ENCODE assay signal across 9 mouse cellular contexts in the genomic region with DNA sequence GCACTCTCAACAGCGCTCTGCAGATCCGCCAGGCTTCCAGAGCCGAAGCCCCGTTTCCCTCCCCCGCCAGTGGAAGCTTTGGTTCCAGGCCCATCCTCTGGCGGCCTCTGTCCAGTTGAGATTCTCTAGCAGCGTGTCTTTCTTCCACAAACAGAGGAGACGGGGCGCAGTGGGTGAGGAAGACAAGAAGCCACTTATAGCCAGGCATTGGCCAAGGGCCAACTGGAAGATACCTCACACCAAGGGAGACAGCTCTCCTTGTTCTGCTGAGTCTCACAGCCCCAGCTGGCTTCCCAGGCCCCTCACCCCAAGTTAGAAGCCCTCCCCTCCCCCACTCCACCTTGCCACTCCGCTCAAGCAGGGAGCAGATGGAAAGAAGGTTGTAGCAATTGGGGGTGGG. TPM values are rescaled to one million over a fixed set of nuclear protein-coding genes. Genes with fewer than 3 reads are reported as not detected.
DNase-seq lines count a peak whose midpoint lies in the region; ATAC-seq and TF ChIP-seq lines count a peak whose summit lies in the region.
"Had no signal": no experiment of that assay in that cellular context is flagged by ENCODE, and none has a peak within 500 bp of the region (broad histone marks: within the 10 kb centered on the region; RNA-seq: fewer than 3 reads in every experiment).

No protein-coding gene starts in this region.

- H3K27me3 ChIP-seq in ES-Bruce4 (ENCODE audit: control insufficient read depth, insufficient read depth, low read length, poor library complexity, severe bottlenecking) = peaks cover 8% of the 10 kb centered on the region; the same call in 1 of the 2 replicates
- H3K27me3 ChIP-seq in hindbrain, embryonic 11.5 days (ENCODE audit: control insufficient read depth, insufficient read depth, low read length) = peaks cover 41% of the 10 kb centered on the region
- peaks cover 91% of the 10 kb centered on the region for H3K27me3 ChIP-seq in midbrain, embryonic 12.5 days
- H3K27me3 ChIP-seq in liver, embryonic 11.5 days (replicated peaks; ENCODE audit: control insufficient read depth, insufficient read depth, low read length) = peaks cover 46% of the 10 kb centered on the region

- H3K9me3 ChIP-seq in ES-Bruce4 (replicated peaks; ENCODE audit: control insufficient read depth, insufficient read depth, low read length, poor library complexity, severe bottlenecking) = no peaks in the 10 kb centered on the region
- H3K9me3 ChIP-seq in hindbrain, embryonic 11.5 days (ENCODE audit: control insufficient read depth, low read length) = no peaks in the 10 kb centered on the region
- no peaks in the 10 kb centered on the region for H3K9me3 ChIP-seq in midbrain, embryonic 12.5 days
- no peaks in the 10 kb centered on the region for H3K9me3 ChIP-seq in liver, embryonic 11.5 days (ENCODE audit: control insufficient read depth, low read length)

- peak overlapping the region; percentile 62 for H3K4me3 ChIP-seq in ES-Bruce4 (ENCODE audit: low read depth, low read length)
- no peak overlapping the region for H3K4me3 ChIP-seq in hindbrain, embryonic 11.5 days (ENCODE audit: low read depth, low read length)
- H3K4me3 ChIP-seq in midbrain, embryonic 12.5 days = peak overlapping the region; percentile 54; the same call in 1 of the 2 replicates
- no peak overlapping the region for H3K4me3 ChIP-seq in liver, embryonic 11.5 days (ENCODE audit: low read depth, low read length)
- H3K4me3 ChIP-seq: myocyte had no signal

- no peak overlapping the region for H3K9ac ChIP-seq in ES-Bruce4 (ENCODE audit: low read depth, poor library complexity, severe bottlenecking)
- H3K9ac ChIP-seq in hindbrain, embryonic 11.5 days (ENCODE audit: low read depth, low read length) = no peak overlapping the region; the same call in 1 of the 2 replicates
- no peak overlapping the region for H3K9ac ChIP-seq in midbrain, embryonic 12.5 days (replicated peaks)
- H3K9ac ChIP-seq in liver, embryonic 11.5 days (ENCODE audit: low read depth, low read length) = no peak overlapping the region

- WGBS in hindbrain, embryonic 11.5 days = 8% methylated on average over 9 of the region's 10 CpGs
- WGBS in midbrain, embryonic 12.5 days = 6% methylated on average over 10 of the region's 10 CpGs
- 10% methylated on average over 10 of the region's 10 CpGs for WGBS in liver, embryonic 11.5 days

- no peak for TF ChIP-seq CTCF in ES-Bruce4 (IDR thresholded peaks at IDR 0.05; ENCODE audit: low read depth, low read length)

- peak overlapping the region; percentile 89 for H3K4me2 ChIP-seq in hindbrain, embryonic 11.5 days (replicated peaks; ENCODE audit: low read depth, low read length)
- H3K4me2 ChIP-seq in midbrain, embryonic 12.5 days (replicated peaks) = peak overlapping the region; percentile 69
- H3K4me2 ChIP-seq in liver, embryonic 11.5 days = no peak overlapping the region

- peak; percentile 73 for DNase-seq in cerebellum, adult 9-10 months
- peak; percentile 51 for DNase-seq in hindbrain, embryonic 11.5 days (ENCODE audit: low spot score)
- no peak for DNase-seq in liver, embryonic 11.5 days (ENCODE audit: low spot score)
- DNase-seq in spleen, adult 18-20 months = no peak
- DNase-seq in ovary, postnatal 14 days (ENCODE audit: low spot score) = no peak
- no peak for DNase-seq in ovary, postnatal 36 days (ENCODE audit: low spot score)

- H3K36me3 ChIP-seq in ES-Bruce4 (ENCODE audit: control insufficient read depth, insufficient read depth, low read length, poor library complexity, severe bottlenecking) = no peaks in the 10 kb centered on the region
- no peaks in the 10 kb centered on the region for H3K36me3 ChIP-seq in hindbrain, embryonic 11.5 days (ENCODE audit: control insufficient read depth, insufficient read depth, low read length)
- H3K36me3 ChIP-seq in midbrain, embryonic 12.5 days = no peaks in the 10 kb centered on the region
- H3K36me3 ChIP-seq in liver, embryonic 11.5 days (ENCODE audit: control insufficient read depth, insufficient read depth, low read length) = no peaks in the 10 kb centered on the region

- no peak for TF ChIP-seq POLR2A in ES-Bruce4 (IDR thresholded peaks at IDR 0.05; ENCODE audit: insufficient read depth, low read length)

- H3K27ac ChIP-seq in ES-Bruce4 (ENCODE audit: insufficient read depth, low read length) = no peak overlapping the region
- no peak overlapping the region for H3K27ac ChIP-seq in hindbrain, embryonic 11.5 days (ENCODE audit: low read depth, low read length)
- peak overlapping the region; percentile 76 for H3K27ac ChIP-seq in midbrain, embryonic 12.5 days (replicated peaks)
- no peak overlapping the region for H3K27ac ChIP-seq in liver, embryonic 11.5 days (ENCODE audit: low read depth, low read length)

- no peaks in the 10 kb centered on the region for H3K4me1 ChIP-seq in ES-Bruce4 (ENCODE audit: control insufficient read depth, insufficient read depth, low read length)
- peaks cover 9% of the 10 kb centered on the region for H3K4me1 ChIP-seq in hindbrain, embryonic 11.5 days (replicated peaks; ENCODE audit: control insufficient read depth, insufficient read depth, low read length)
- peaks cover 31% of the 10 kb centered on the region for H3K4me1 ChIP-seq in midbrain, embryonic 12.5 days
- H3K4me1 ChIP-seq in liver, embryonic 11.5 days (replicated peaks; ENCODE audit: control insufficient read depth, insufficient read depth, low read length) = no peaks in the 10 kb centered on the region

- ATAC-seq in hindbrain, embryonic 11.5 days (ENCODE audit: low FRiP score) = 0 out of 2 replicates have a peak, but pooled peaks have one; percentile 10
- ATAC-seq in midbrain, embryonic 12.5 days (ENCODE audit: low FRiP score, low read depth) = no peak
- no peak for ATAC-seq in liver, embryonic 11.5 days (replicated peaks; ENCODE audit: low FRiP score)

- no peak for TF ChIP-seq EP300 in ES-Bruce4 (IDR thresholded peaks at IDR 0.05; ENCODE audit: insufficient read depth, low read depth, low read length)

RNA-seq across cellular contexts. Expression of a gene that starts 0.8 kb away (rescaled TPM):
- 0.16 TPM in 1 of 2 replicates, not detected in the other for polyA plus RNA-seq in ES-Bruce4 (2011; ENCODE audit: insufficient read depth, insufficient read length, low read depth, missing spikeins)
- polyA plus RNA-seq in hindbrain, embryonic 11.5 days (2014; fragmentation: Nextera tagmentation; extraction: Ambion mirVana) = 4.9 and 5.1 TPM in 2 replicates
- polyA plus RNA-seq in midbrain, embryonic 12.5 days (2016; fragmentation: Nextera tagmentation; extraction: Ambion mirVana) = 16.4 and 18.7 TPM in 2 replicates
- 0.08 TPM in 2 replicates for polyA plus RNA-seq in liver, embryonic 11.5 days (2014; fragmentation: Nextera tagmentation; extraction: Ambion mirVana)
- polyA plus RNA-seq: myocyte had no signal

Comparison
In these comparisons a context has a peak if more than half of its experiments do, and no peak if none do; other contexts are left out.
1. H3K4me3 ChIP-seq: peak in ES-Bruce4 (single experiment) and midbrain, embryonic 12.5 days (single experiment); none in hindbrain, embryonic 11.5 days (single experiment) and liver, embryonic 11.5 days (single experiment).
2. DNase-seq: peak in cerebellum, adult 9-10 months (single experiment) and hindbrain, embryonic 11.5 days (single experiment); none in liver, embryonic 11.5 days (single experiment), spleen, adult 18-20 months (0 of 2), ovary, postnatal 14 days (single experiment) and ovary, postnatal 36 days (single experiment).